Mouse (Mus musculus): ENCODE results near the gene Pga5. TPM values are rescaled to one million over a fixed set of nuclear protein-coding genes. Genes with fewer than 3 reads are reported as not detected.

Pga5 gene
- polyA plus RNA-seq, 1 experiment from 2014 or later = not detected

DNA sequence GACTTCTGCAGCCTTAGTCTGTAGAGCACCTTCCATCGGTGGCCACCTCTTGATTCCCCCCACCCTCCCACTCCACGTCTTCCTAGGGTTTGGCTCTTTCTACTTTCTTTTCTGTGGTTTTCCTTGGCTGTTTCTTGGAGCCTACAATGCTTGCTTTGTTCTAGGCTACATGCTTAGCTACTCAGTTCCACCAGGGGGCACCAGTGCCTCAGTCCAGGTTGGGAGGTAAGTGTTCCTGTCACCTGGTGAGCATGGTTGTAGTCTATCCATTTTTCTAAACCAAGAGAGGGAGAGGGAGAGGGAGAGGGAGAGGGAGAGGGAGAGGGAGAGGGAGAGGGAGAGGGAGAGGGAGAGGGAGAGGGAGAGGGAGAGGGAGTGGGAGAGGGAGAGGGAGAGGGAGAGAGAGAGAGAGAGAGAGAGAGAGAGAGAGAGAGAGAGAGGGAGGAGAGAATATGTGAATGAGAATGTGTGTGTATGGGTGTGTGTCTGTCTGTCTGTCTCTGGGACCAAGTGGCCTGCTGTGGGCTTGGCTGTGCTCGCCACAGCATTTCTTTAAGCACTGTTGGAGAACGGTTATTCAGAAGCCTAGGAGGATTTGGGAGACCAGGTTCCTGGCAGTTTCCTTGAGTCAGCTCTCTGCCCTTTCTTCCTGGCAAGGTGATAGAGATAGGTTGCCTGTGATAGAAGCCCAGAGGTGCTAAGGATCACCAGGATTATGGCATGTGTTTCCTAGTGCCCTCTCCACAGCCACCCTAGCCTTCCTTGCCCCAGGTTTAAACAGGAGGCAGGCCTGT is 37.0 kb upstream of the Pga5 start:
- Histone ChIP-seq H3K4me1 (replicated peaks; ENCODE audit: control insufficient read depth, insufficient read depth, low read length) (peaks cover 11% of the 10 kb centered on the region), H3K27ac (ENCODE audit: low read length) (peak overlapping the region; percentile 45), H3K27me3 (replicated peaks; ENCODE audit: control insufficient read depth, insufficient read depth, low read length) (no peaks in the 10 kb centered on the region), H3K4me3 (replicated peaks; ENCODE audit: low read length) (no peak overlapping the region), H3K9me3 (ENCODE audit: control insufficient read depth, low read length) (no peaks in the 10 kb centered on the region), H3K4me2 (ENCODE audit: low read length) (no peak overlapping the region), H3K9ac (replicated peaks; ENCODE audit: low read depth, low read length) (no peak overlapping the region), H3K36me3 (ENCODE audit: control insufficient read depth, insufficient read depth) (peaks cover 12% of the 10 kb centered on the region)
- ATAC-seq = peak; percentile 54; the same call in 1 of the 2 replicates
- WGBS = 35% methylated on average over 4 of the region's 4 CpGs

GRCm38 (mm10) chr19:10714168-10714567 is 36.3 kb upstream of the Pga5 start:
- no peak overlapping the region for H3K4me3 ChIP-seq (replicated peaks; ENCODE audit: low read length)
- no peaks in the 10 kb centered on the region for H3K9me3 ChIP-seq (ENCODE audit: control insufficient read depth, low read length)
- WGBS = 77% methylated on average over 6 of the region's 6 CpGs
- no peak overlapping the region; the same call in 1 of the 2 replicates for H3K27ac ChIP-seq (ENCODE audit: low read length)
- peaks cover 12% of the 10 kb centered on the region for H3K36me3 ChIP-seq (ENCODE audit: control insufficient read depth, insufficient read depth)
- H3K9ac ChIP-seq (replicated peaks; ENCODE audit: low read depth, low read length) = no peak overlapping the region
- H3K4me2 ChIP-seq (ENCODE audit: low read length) = no peak overlapping the region
- peaks cover 18% of the 10 kb centered on the region for H3K4me1 ChIP-seq (replicated peaks; ENCODE audit: control insufficient read depth, insufficient read depth, low read length)
- no peaks in the 10 kb centered on the region for H3K27me3 ChIP-seq (replicated peaks; ENCODE audit: control insufficient read depth, insufficient read depth, low read length)
- no peak for ATAC-seq

DNA sequence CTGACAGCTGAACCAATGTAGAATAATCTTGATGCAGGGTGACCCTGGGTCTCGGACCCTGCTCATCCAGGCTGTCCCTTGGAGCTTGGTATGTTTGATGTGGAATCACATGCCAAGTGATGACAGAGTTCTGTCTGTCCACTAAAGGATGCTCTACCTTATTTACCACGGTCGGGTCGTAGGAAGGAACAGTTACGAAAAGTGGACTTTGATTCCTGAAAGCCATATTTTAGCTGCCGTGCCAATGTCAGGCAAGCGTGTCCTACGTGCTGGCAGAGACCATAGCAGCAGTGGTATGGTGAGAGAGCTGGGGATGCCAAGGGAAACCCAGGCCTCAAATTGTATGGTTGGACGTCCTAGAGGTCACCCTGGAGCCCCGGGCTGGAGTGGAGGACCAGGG is 35.7 kb upstream of the Pga5 start:
- H3K9me3 ChIP-seq (ENCODE audit: control insufficient read depth, low read length) = no peaks in the 10 kb centered on the region
- H3K4me3 ChIP-seq (replicated peaks; ENCODE audit: low read length) = no peak overlapping the region
- no peak for ATAC-seq
- H3K27ac ChIP-seq (ENCODE audit: low read length) = no peak overlapping the region
- no peaks in the 10 kb centered on the region for H3K27me3 ChIP-seq (replicated peaks; ENCODE audit: control insufficient read depth, insufficient read depth, low read length)
- WGBS = 95% methylated on average over 10 of the region's 10 CpGs
- no peak overlapping the region for H3K4me2 ChIP-seq (ENCODE audit: low read length)
- H3K9ac ChIP-seq (replicated peaks; ENCODE audit: low read depth, low read length) = no peak overlapping the region
- H3K36me3 ChIP-seq (ENCODE audit: control insufficient read depth, insufficient read depth) = peaks cover 12% of the 10 kb centered on the region
- H3K4me1 ChIP-seq (replicated peaks; ENCODE audit: control insufficient read depth, insufficient read depth, low read length) = peaks cover 24% of the 10 kb centered on the region

- Histone ChIP-seq H3K27ac (ENCODE audit: low read length) (no peak overlapping the region), H3K36me3 (ENCODE audit: control insufficient read depth, insufficient read depth) (peaks cover 12% of the 10 kb centered on the region), H3K4me1 (replicated peaks; ENCODE audit: control insufficient read depth, insufficient read depth, low read length) (peaks cover 26% of the 10 kb centered on the region), H3K9ac (replicated peaks; ENCODE audit: low read depth, low read length) (no peak overlapping the region), H3K4me3 (replicated peaks; ENCODE audit: low read length) (no peak overlapping the region), H3K27me3 (replicated peaks; ENCODE audit: control insufficient read depth, insufficient read depth, low read length) (no peaks in the 10 kb centered on the region), H3K9me3 (ENCODE audit: control insufficient read depth, low read length) (no peaks in the 10 kb centered on the region), H3K4me2 (ENCODE audit: low read length) (no peak overlapping the region)
- WGBS = 92% methylated on average over 12 of the region's 12 CpGs
- ATAC-seq = no peak
Measured at GRCm38 (mm10) chr19:10712646-10713045, 34.8 kb upstream of the Pga5 start.

GRCm38 (mm10) chr19:10712194-10712593 is 34.3 kb upstream of the Pga5 start:
- Histone ChIP-seq H3K27me3 (replicated peaks; ENCODE audit: control insufficient read depth, insufficient read depth, low read length) (no peaks in the 10 kb centered on the region), H3K4me3 (replicated peaks; ENCODE audit: low read length) (no peak overlapping the region), H3K4me2 (ENCODE audit: low read length) (no peak overlapping the region), H3K9ac (replicated peaks; ENCODE audit: low read depth, low read length) (no peak overlapping the region), H3K36me3 (ENCODE audit: control insufficient read depth, insufficient read depth) (peaks cover 12% of the 10 kb centered on the region), H3K27ac (ENCODE audit: low read length) (no peak overlapping the region), H3K4me1 (replicated peaks; ENCODE audit: control insufficient read depth, insufficient read depth, low read length) (peaks cover 26% of the 10 kb centered on the region), H3K9me3 (ENCODE audit: control insufficient read depth, low read length) (no peaks in the 10 kb centered on the region)
- WGBS = 92% methylated on average over 7 of the region's 7 CpGs
- ATAC-seq = no peak

GRCm38 (mm10) chr19:10710751-10711150 is 32.9 kb upstream of the Pga5 start:
- 86% methylated on average over 4 of the region's 4 CpGs for WGBS
- H3K36me3 ChIP-seq (ENCODE audit: control insufficient read depth, insufficient read depth) = peaks cover 12% of the 10 kb centered on the region
- no peak for ATAC-seq

GRCm38 (mm10) chr19:10710088-10710511 is 32.2 kb upstream of the Pga5 start:
- Histone ChIP-seq H3K36me3 (ENCODE audit: control insufficient read depth, insufficient read depth) (peaks cover 12% of the 10 kb centered on the region), H3K9ac (replicated peaks; ENCODE audit: low read depth, low read length) (peak overlapping the region; percentile 6), H3K27ac (ENCODE audit: low read length) (peak overlapping the region; percentile 91), H3K4me3 (replicated peaks; ENCODE audit: low read length) (no peak overlapping the region), H3K27me3 (replicated peaks; ENCODE audit: control insufficient read depth, insufficient read depth, low read length) (no peaks in the 10 kb centered on the region), H3K4me2 (ENCODE audit: low read length) (no peak overlapping the region), H3K9me3 (ENCODE audit: control insufficient read depth, low read length) (no peaks in the 10 kb centered on the region), H3K4me1 (replicated peaks; ENCODE audit: control insufficient read depth, insufficient read depth, low read length) (peaks cover 26% of the 10 kb centered on the region)
- ATAC-seq = peak; percentile 43
- 37% methylated on average over 9 of the region's 9 CpGs for WGBS

More at GRCm38 (mm10) chr19:10710751-10711150, 32.9 kb upstream of the Pga5 start:
- H3K4me1 ChIP-seq (replicated peaks; ENCODE audit: control insufficient read depth, insufficient read depth, low read length) = peaks cover 26% of the 10 kb centered on the region
- no peak overlapping the region for H3K9ac ChIP-seq (replicated peaks; ENCODE audit: low read depth, low read length)
- H3K9me3 ChIP-seq (ENCODE audit: control insufficient read depth, low read length) = no peaks in the 10 kb centered on the region
- no peaks in the 10 kb centered on the region for H3K27me3 ChIP-seq (replicated peaks; ENCODE audit: control insufficient read depth, insufficient read depth, low read length)
- peak overlapping the region; percentile 55; the same call in 1 of the 2 replicates for H3K27ac ChIP-seq (ENCODE audit: low read length)
- no peak overlapping the region for H3K4me2 ChIP-seq (ENCODE audit: low read length)
- H3K4me3 ChIP-seq (replicated peaks; ENCODE audit: low read length) = no peak overlapping the region

DNA sequence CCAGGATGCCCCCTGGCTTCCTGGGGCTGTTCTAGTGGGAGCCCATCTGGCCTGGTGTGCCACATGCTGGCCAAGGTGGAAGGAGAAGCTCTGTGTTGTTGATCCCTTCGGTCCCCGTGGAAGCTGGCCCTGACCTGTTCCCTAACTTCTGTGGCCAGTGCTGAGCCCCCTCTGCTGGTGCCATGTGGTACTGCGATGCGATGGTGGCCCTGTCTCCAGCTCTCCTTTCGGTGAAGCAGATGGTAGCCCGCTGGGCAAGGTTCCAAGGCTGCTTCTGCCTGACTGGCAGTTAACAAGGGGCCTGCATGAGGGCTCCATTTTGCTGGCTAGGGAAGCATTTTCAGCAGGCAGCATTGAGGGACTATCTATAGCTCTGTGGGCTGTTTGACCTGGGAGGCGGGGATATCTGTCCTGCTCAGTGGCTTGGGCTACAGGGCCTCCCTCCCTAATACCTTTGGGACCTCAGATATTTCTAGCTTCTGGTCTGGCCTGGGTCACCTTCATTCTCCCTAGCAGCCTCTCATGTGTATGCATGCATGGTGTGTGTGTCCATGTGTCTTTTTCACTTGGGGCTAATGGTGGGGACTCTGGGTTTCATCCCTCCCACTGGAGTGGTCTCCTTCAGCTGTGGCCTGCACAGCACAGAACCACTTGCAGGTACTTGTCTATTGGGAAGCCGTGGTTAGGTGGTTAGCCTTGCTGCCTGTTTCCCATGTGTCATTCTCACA is 31.7 kb upstream of the Pga5 start:
- Histone ChIP-seq H3K27ac (ENCODE audit: low read length) (peak overlapping the region; percentile 91), H3K36me3 (ENCODE audit: control insufficient read depth, insufficient read depth) (peaks cover 12% of the 10 kb centered on the region), H3K4me2 (ENCODE audit: low read length) (peak overlapping the region; percentile 1; the same call in 1 of the 2 replicates), H3K27me3 (replicated peaks; ENCODE audit: control insufficient read depth, insufficient read depth, low read length) (no peaks in the 10 kb centered on the region), H3K9me3 (ENCODE audit: control insufficient read depth, low read length) (no peaks in the 10 kb centered on the region), H3K4me3 (replicated peaks; ENCODE audit: low read length) (no peak overlapping the region), H3K4me1 (replicated peaks; ENCODE audit: control insufficient read depth, insufficient read depth, low read length) (peaks cover 25% of the 10 kb centered on the region), H3K9ac (replicated peaks; ENCODE audit: low read depth, low read length) (peak overlapping the region; percentile 6; the same call in 1 of the 2 replicates)
- 11% methylated on average over 8 of the region's 8 CpGs for WGBS
- peak; percentile 91 for ATAC-seq

DNA sequence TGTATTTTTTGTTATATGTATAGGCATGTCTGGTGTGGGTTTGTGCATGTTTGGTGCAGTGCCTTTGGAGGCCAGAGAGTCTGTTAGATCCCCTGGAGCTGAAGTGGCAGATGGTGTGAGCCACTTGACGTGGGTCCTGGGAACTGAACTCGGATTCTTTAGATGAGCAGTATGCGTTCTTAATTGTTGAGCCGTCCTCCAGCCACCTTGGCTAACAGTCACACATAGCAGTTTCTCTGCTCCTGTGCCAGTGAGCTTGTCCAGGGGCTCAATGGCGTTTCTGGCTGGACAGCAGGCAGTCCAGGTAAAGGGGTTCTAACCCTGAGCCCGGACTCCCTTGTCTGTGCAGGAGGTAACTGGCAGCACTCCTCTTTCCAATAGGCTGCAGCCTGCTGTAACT is 31.0 kb upstream of the Pga5 start:
- Histone ChIP-seq H3K27me3 (replicated peaks; ENCODE audit: control insufficient read depth, insufficient read depth, low read length) (no peaks in the 10 kb centered on the region), H3K9ac (replicated peaks; ENCODE audit: low read depth, low read length) (no peak overlapping the region), H3K4me1 (replicated peaks; ENCODE audit: control insufficient read depth, insufficient read depth, low read length) (peaks cover 24% of the 10 kb centered on the region), H3K9me3 (ENCODE audit: control insufficient read depth, low read length) (no peaks in the 10 kb centered on the region), H3K27ac (ENCODE audit: low read length) (peak overlapping the region; percentile 91), H3K4me3 (replicated peaks; ENCODE audit: low read length) (no peak overlapping the region), H3K36me3 (ENCODE audit: control insufficient read depth, insufficient read depth) (peaks cover 12% of the 10 kb centered on the region), H3K4me2 (ENCODE audit: low read length) (no peak overlapping the region)
- no peak for ATAC-seq
- WGBS = 34% methylated on average over 6 of the region's 6 CpGs
